Mouse (Mus musculus): Measurements from ENCODE around the gene Fig4. TPM values are rescaled to one million over a fixed set of nuclear protein-coding genes. Genes with fewer than 3 reads are reported as not detected.

Fig4 gene
- total RNA-seq (2012; rRNA removed), result 20.0 and 24.6 TPM in 2 replicates

DNA sequence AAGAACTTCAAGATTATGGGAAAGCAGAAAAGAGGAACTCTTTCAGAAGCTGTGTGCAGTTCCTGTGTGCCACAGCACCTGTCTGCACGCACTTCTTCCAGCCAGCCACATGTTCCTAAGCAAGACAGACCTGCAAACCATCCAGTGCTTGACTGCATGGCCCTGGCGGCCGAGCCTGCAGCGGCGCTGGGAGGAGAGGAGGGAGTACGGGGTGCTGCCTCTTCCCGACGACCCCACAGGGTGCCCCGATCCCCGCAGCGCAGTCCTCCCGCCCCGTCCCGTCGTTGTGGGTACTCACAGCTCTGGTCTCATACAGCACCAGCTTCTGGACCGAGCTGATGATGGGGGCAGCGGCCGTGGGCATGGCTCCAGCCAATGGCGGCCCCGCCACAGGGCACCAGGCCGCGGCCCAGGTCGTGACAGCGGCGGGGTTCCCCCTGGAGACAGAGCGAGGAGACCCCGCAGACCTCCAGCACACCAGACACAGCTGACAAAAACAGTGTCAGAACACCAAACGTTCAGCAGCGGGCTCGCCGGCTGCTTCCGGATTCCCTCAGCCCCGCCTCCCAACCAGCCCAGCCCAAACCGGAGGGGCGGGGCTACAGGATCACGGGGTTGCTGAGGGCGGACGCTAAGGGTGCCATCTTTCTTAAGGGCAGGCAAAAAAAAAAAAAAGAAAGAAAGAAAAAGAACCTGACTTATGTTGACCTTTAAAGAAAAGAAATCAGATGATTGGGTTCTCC lies at the start of gene Fig4:
TSS of gene Fig4 (minus strand) at position 572 of the 743 bp plus-strand sequence.
- H3K36me3 ChIP-seq (ENCODE audit: control insufficient read depth, insufficient read depth, low read length, poor library complexity, severe bottlenecking), result no peaks in the 10 kb centered on the region
- TF ChIP-seq ZC3H11A (IDR thresholded peaks at IDR 0.05; ENCODE audit: borderline replicate concordance, low read depth, low read length) (no peak), CHD2 (IDR thresholded peaks at IDR 0.05; ENCODE audit: low read depth, low read length) (no peak), HCFC1 (IDR thresholded peaks at IDR 0.05; ENCODE audit: borderline replicate concordance, insufficient read depth, low read length) (peak; percentile 87), ZNF384 (IDR thresholded peaks at IDR 0.05; ENCODE audit: low read depth, low read length) (peak; percentile 99), MAFK (IDR thresholded peaks at IDR 0.05; ENCODE audit: insufficient read depth, low read depth, low read length) (no peak)
- DNase-seq (ENCODE audit: low read depth, low spot score), result peak; percentile 83
- H3K4me3 ChIP-seq (ENCODE audit: insufficient read depth in 1 of 2, low read depth in 1 of 2, low read length in 2 of 2, poor library complexity in 1 of 2, severe bottlenecking in 1 of 2), result peak within 1 kb of the TSS; percentile 78 to 94
- no peaks in the 10 kb centered on the region for H3K9me3 ChIP-seq (ENCODE audit: control insufficient read depth, insufficient read depth, low read depth, low read length)
- peaks cover 4 to 6% of the 10 kb centered on the region in 2 experiments; a peak in 3 of 4 replicates for H3K4me1 ChIP-seq (ENCODE audit: control insufficient read depth in 2 of 2, insufficient read depth in 2 of 2, low read length in 2 of 2, poor library complexity in 1 of 2)
- peak within 1 kb of the TSS; percentile 79 for H3K9ac ChIP-seq (ENCODE audit: insufficient read depth, low read depth, low read length, poor library complexity, severe bottlenecking)
- in situ Hi-C loops (cut with MboI; ENCODE audit: low sequenced_read_pairs in 2 of 2, unreplicated experiment in 2 of 2), result no loop called here
- H3K27ac ChIP-seq (ENCODE audit: insufficient read depth, low read depth, low read length, poor library complexity, severe bottlenecking), result peak within 1 kb of the TSS; percentile 26; the same call in 1 of the 2 replicates

DNA sequence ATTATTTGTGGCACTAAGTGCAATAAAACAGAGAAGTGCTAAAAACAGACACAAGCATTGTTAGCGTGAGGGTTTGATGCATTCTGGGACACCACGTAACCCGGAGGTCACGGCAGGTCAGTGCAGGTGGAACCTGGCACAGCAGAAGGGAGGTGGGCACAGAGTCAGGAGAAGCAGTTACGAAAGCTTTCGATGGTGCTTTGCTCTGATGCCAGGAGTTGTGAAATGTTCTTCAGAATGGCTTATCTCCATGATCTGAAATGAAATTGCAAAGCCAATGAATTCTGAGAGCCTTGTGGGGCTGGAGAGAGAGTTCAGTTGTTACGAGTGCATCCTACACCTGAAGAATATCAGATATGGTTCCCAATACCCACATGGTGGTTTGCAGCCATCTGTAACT lies 38.3 kb upstream of the Fig4 start:
- no peaks in the 10 kb centered on the region for H3K4me1 ChIP-seq (ENCODE audit: control insufficient read depth in 2 of 2, insufficient read depth in 2 of 2, low read length in 2 of 2, poor library complexity in 1 of 2)
- in situ Hi-C loops (cut with MboI; ENCODE audit: low sequenced_read_pairs in 2 of 2, unreplicated experiment in 2 of 2), result no loop called here

DNA sequence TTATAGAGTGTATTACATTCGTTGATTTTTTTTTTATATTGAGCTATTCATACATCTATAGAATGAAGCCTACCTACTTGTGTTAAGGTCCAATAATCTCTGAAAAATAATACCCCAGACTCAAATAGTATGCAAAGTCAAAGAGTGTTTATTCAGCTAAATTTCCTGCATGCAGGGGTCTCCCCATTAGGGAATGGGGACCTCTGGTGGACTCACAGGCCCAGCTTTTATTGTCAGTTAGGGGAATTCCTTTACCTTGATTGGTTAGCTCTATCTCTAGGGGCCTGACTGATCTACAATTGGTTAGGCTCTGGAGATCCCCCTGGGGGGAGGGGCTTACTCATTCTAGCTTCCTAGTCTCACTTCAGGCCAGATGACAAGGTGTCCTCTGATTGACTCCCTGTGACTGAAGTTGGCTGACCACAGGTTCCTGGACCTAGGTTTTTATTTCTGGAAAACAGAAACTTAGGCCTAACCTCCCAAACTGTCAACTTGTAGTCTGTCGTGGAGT lies 29.5 kb upstream of the Fig4 start:
- TF ChIP-seq MAFK (IDR thresholded peaks at IDR 0.05; ENCODE audit: insufficient read depth, low read depth, low read length), result no peak
- no peak for TF ChIP-seq CHD2 (IDR thresholded peaks at IDR 0.05; ENCODE audit: low read depth, low read length)
- TF ChIP-seq ZNF384 (IDR thresholded peaks at IDR 0.05; ENCODE audit: low read depth, low read length), result no peak
- no peak for TF ChIP-seq HCFC1 (IDR thresholded peaks at IDR 0.05; ENCODE audit: borderline replicate concordance, insufficient read depth, low read length)
- TF ChIP-seq ZC3H11A (IDR thresholded peaks at IDR 0.05; ENCODE audit: borderline replicate concordance, low read depth, low read length), result no peak
- in situ Hi-C loops (cut with MboI; ENCODE audit: low sequenced_read_pairs in 2 of 2, unreplicated experiment in 2 of 2), result no loop called here
- H3K27ac ChIP-seq (ENCODE audit: insufficient read depth, low read depth, low read length, poor library complexity, severe bottlenecking), result no peak overlapping the region
- no peak overlapping the region for H3K9ac ChIP-seq (ENCODE audit: insufficient read depth, low read depth, low read length, poor library complexity, severe bottlenecking)
- H3K36me3 ChIP-seq (ENCODE audit: control insufficient read depth, insufficient read depth, low read length, poor library complexity, severe bottlenecking), result no peaks in the 10 kb centered on the region
- H3K9me3 ChIP-seq (ENCODE audit: control insufficient read depth, insufficient read depth, low read depth, low read length), result no peaks in the 10 kb centered on the region
- H3K4me1 ChIP-seq (ENCODE audit: control insufficient read depth in 2 of 2, insufficient read depth in 2 of 2, low read length in 2 of 2, poor library complexity in 1 of 2), result no peaks in the 10 kb centered on the region
- no peak overlapping the region for H3K4me3 ChIP-seq (ENCODE audit: insufficient read depth in 1 of 2, low read depth in 1 of 2, low read length in 2 of 2, poor library complexity in 1 of 2, severe bottlenecking in 1 of 2)
- no peak for DNase-seq (ENCODE audit: low read depth, low spot score)

More for the DNA sequence above, 38.3 kb upstream of the Fig4 start:
- Histone ChIP-seq H3K36me3 (ENCODE audit: control insufficient read depth, insufficient read depth, low read length, poor library complexity, severe bottlenecking) (no peaks in the 10 kb centered on the region), H3K9me3 (ENCODE audit: control insufficient read depth, insufficient read depth, low read depth, low read length) (no peaks in the 10 kb centered on the region), H3K9ac (ENCODE audit: insufficient read depth, low read depth, low read length, poor library complexity, severe bottlenecking) (no peak overlapping the region), H3K4me3 (ENCODE audit: insufficient read depth in 1 of 2, low read depth in 1 of 2, low read length in 2 of 2, poor library complexity in 1 of 2, severe bottlenecking in 1 of 2) (no peak overlapping the region), H3K27ac (ENCODE audit: insufficient read depth, low read depth, low read length, poor library complexity, severe bottlenecking) (no peak overlapping the region)
- TF ChIP-seq ZC3H11A (IDR thresholded peaks at IDR 0.05; ENCODE audit: borderline replicate concordance, low read depth, low read length) (no peak), MAFK (IDR thresholded peaks at IDR 0.05; ENCODE audit: insufficient read depth, low read depth, low read length) (no peak), CHD2 (IDR thresholded peaks at IDR 0.05; ENCODE audit: low read depth, low read length) (no peak), ZNF384 (IDR thresholded peaks at IDR 0.05; ENCODE audit: low read depth, low read length) (no peak), HCFC1 (IDR thresholded peaks at IDR 0.05; ENCODE audit: borderline replicate concordance, insufficient read depth, low read length) (no peak)
- DNase-seq (ENCODE audit: low read depth, low spot score), result no peak

DNA sequence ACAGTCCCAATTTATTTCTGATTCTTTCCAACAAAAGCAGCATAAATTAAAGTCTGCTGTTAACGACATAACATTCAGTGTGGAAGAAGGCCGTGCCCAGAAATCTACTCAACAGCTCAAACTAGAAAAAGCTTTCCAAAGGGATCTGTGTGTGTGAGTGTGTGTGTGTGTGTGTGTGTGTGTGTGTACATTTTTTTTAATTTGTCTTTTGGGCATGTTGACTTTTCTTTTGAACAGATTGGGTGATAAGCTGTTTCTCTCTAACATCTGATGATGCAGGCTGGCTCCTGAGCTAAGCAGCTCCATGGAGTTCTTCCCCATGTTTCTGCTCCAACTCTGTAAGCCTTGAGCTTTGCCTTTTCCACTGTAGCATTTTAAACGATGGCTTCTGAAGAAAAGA lies 12.8 kb upstream of the Fig4 start:
- no peaks in the 10 kb centered on the region; a peak in 1 of 4 replicates for H3K4me1 ChIP-seq (ENCODE audit: control insufficient read depth in 2 of 2, insufficient read depth in 2 of 2, low read length in 2 of 2, poor library complexity in 1 of 2)
- H3K4me3 ChIP-seq (ENCODE audit: insufficient read depth in 1 of 2, low read depth in 1 of 2, low read length in 2 of 2, poor library complexity in 1 of 2, severe bottlenecking in 1 of 2), result no peak overlapping the region
- H3K36me3 ChIP-seq (ENCODE audit: control insufficient read depth, insufficient read depth, low read length, poor library complexity, severe bottlenecking), result no peaks in the 10 kb centered on the region
- no peaks in the 10 kb centered on the region for H3K9me3 ChIP-seq (ENCODE audit: control insufficient read depth, insufficient read depth, low read depth, low read length)
- no peak for DNase-seq (ENCODE audit: low read depth, low spot score)
- H3K9ac ChIP-seq (ENCODE audit: insufficient read depth, low read depth, low read length, poor library complexity, severe bottlenecking), result no peak overlapping the region
- no peak overlapping the region for H3K27ac ChIP-seq (ENCODE audit: insufficient read depth, low read depth, low read length, poor library complexity, severe bottlenecking)
- in situ Hi-C loops (cut with MboI; ENCODE audit: low sequenced_read_pairs in 2 of 2, unreplicated experiment in 2 of 2), result no loop called here
- TF ChIP-seq MAFK (IDR thresholded peaks at IDR 0.05; ENCODE audit: insufficient read depth, low read depth, low read length), result no peak
- TF ChIP-seq ZNF384 (IDR thresholded peaks at IDR 0.05; ENCODE audit: low read depth, low read length), result no peak
- no peak for TF ChIP-seq CHD2 (IDR thresholded peaks at IDR 0.05; ENCODE audit: low read depth, low read length)
- TF ChIP-seq HCFC1 (IDR thresholded peaks at IDR 0.05; ENCODE audit: borderline replicate concordance, insufficient read depth, low read length), result no peak
- TF ChIP-seq ZC3H11A (IDR thresholded peaks at IDR 0.05; ENCODE audit: borderline replicate concordance, low read depth, low read length), result no peak
